Mouse (Mus musculus) forebrain, embryonic 11.5 days (tissue): ENCODE measurements around the gene Zfp639. TPM values are rescaled to one million over a fixed set of nuclear protein-coding genes. Genes with fewer than 3 reads are reported as not detected.
A peak's percentile ranks its signal among the peaks of the same experiment; 100 is the strongest.

Experiments used
- ATAC-seq: fragments of 200-750 bp; cut with Nextera tagmentation; replicated peaks from 2 replicates; pipeline ENCODE4 v1.8.0; 2017; ENCODE audit warnings: moderate TSS enrichment; ENCODE audit not compliant: low FRiP score
- DNase-seq: peaks from one replicate; pipeline ENCODE4 v3.0.0-alpha.2; 2017; ENCODE audit warnings: low spot score
- H3K27ac ChIP-seq: fragments of 300-500 bp; sonication (generic); 2 replicates; pipeline ENCODE4 v1.5.1; 2014; ENCODE audit warnings: low read depth, low read length
- H3K27me3 ChIP-seq: fragments of 300-500 bp; sonication (generic); 2 replicates; pipeline ENCODE4 v1.6.1; 2014; ENCODE audit warnings: mild to moderate bottlenecking, low read length, mixed read lengths; ENCODE audit not compliant: control insufficient read depth, insufficient read depth
- H3K36me3 ChIP-seq: fragments of 300-500 bp; sonication (generic); 2 replicates; pipeline ENCODE4 v1.6.1; 2014; ENCODE audit warnings: mild to moderate bottlenecking, low read length, moderate library complexity, mixed read lengths; ENCODE audit not compliant: control insufficient read depth, insufficient read depth
- H3K4me1 ChIP-seq: fragments of 300-500 bp; sonication (generic); replicated peaks from 2 replicates; pipeline ENCODE4 v1.6.1; 2014; ENCODE audit warnings: low read length, mixed read lengths; ENCODE audit not compliant: control insufficient read depth, insufficient read depth
- H3K4me2 ChIP-seq: fragments of 300-500 bp; sonication (generic); 2 replicates; pipeline ENCODE4 v1.6.1; 2014; ENCODE audit warnings: low read depth, mild to moderate bottlenecking, low read length, moderate library complexity, mixed read lengths; ENCODE audit not compliant: severe bottlenecking
- H3K4me3 ChIP-seq: fragments of 300-500 bp; sonication (generic); 2 replicates; pipeline ENCODE4 v1.5.1; 2014; ENCODE audit warnings: low read depth, low read length
- H3K9ac ChIP-seq: fragments of 300-500 bp; sonication (generic); 2 replicates; pipeline ENCODE4 v1.6.1; 2014; ENCODE audit warnings: low read length
- H3K9me3 ChIP-seq: fragments of 300-500 bp; sonication (generic); 2 replicates; pipeline ENCODE4 v1.6.1; 2016; ENCODE audit warnings: low read length, mixed read lengths; ENCODE audit not compliant: control insufficient read depth
- WGBS: fragments of 180-500 bp; shearing (Covaris S2); extraction: QIAGEN DNeasy Blood & Tissue Kit; methylation state at CpG from one replicate; pipeline ENCODE4 v1.1.7; 2014; 5-methylcytosine and 5-hydroxymethylcytosine counted together
- polyA plus RNA-seq: library from polyadenylated mRNA; unstranded; fragments of >200 nt; fragmentation: Nextera tagmentation; extraction: Ambion mirVana; gene quantifications from 2 replicates; pipeline ENCODE4 v1.2.1, GENCODE M21; 2014

Zfp639 gene
- polyA plus RNA-seq, 1 experiment from 2014 or later = 56.9 TPM

- Histone ChIP-seq H3K27me3 (no peaks in the 10 kb centered on the region), H3K9me3 (no peaks in the 10 kb centered on the region), H3K4me3 (no peak overlapping the region), H3K27ac (no peak overlapping the region), H3K4me1 (no peaks in the 10 kb centered on the region; the same call in 1 of the 2 replicates), H3K36me3 (no peaks in the 10 kb centered on the region), H3K9ac (no peak overlapping the region), H3K4me2 (no peak overlapping the region)
- no peak for DNase-seq
- no peak for ATAC-seq
- WGBS = 36% methylated on average over 8 of the region's 8 CpGs
Observed at GRCm38 (mm10) chr3:32495856-32496710, 14.0 kb upstream of the Zfp639 start.

GRCm38 (mm10) chr3:32496711-32497070, 13.4 kb upstream of the Zfp639 start:
- Histone ChIP-seq H3K4me2 (no peak overlapping the region), H3K4me3 (no peak overlapping the region), H3K4me1 (no peaks in the 10 kb centered on the region; the same call in 1 of the 2 replicates), H3K27me3 (no peaks in the 10 kb centered on the region), H3K9ac (no peak overlapping the region), H3K27ac (no peak overlapping the region), H3K36me3 (no peaks in the 10 kb centered on the region), H3K9me3 (no peaks in the 10 kb centered on the region)
- ATAC-seq (no peak), DNase-seq (no peak)
- 93% methylated on average over 1 of the region's 1 CpGs for WGBS

- Histone ChIP-seq H3K9ac (no peak overlapping the region), H3K27me3 (no peaks in the 10 kb centered on the region), H3K4me1 (no peaks in the 10 kb centered on the region; the same call in 1 of the 2 replicates), H3K4me2 (no peak overlapping the region), H3K9me3 (no peaks in the 10 kb centered on the region), H3K27ac (no peak overlapping the region), H3K4me3 (no peak overlapping the region), H3K36me3 (no peaks in the 10 kb centered on the region)
- DNase-seq (no peak), ATAC-seq (no peak)
- WGBS = 90% methylated on average over 2 of the region's 2 CpGs
Observed at GRCm38 (mm10) chr3:32500346-32500745, 9.7 kb upstream of the Zfp639 start.

GRCm38 (mm10) chr3:32505841-32506240, 4.2 kb upstream of the Zfp639 start:
- H3K27ac ChIP-seq = no peak overlapping the region
- H3K4me2 ChIP-seq = no peak overlapping the region
- DNase-seq (no peak), ATAC-seq (no peak)
- no peak overlapping the region for H3K9ac ChIP-seq
- H3K9me3 ChIP-seq = no peaks in the 10 kb centered on the region
- H3K4me3 ChIP-seq = no peak overlapping the region
- no peaks in the 10 kb centered on the region for H3K36me3 ChIP-seq
- H3K4me1 ChIP-seq = no peaks in the 10 kb centered on the region; the same call in 1 of the 2 replicates
- WGBS = 69% methylated on average over 3 of the region's 3 CpGs
- H3K27me3 ChIP-seq = no peaks in the 10 kb centered on the region

GRCm38 (mm10) chr3:32506366-32507225, 3.5 kb upstream of the Zfp639 start:
- 62% methylated on average over 11 of the region's 11 CpGs for WGBS

GRCm38 (mm10) chr3:32508666-32509324, 1.3 kb upstream of the Zfp639 start:
- H3K9me3 ChIP-seq = no peaks in the 10 kb centered on the region
- 1% methylated on average over 17 of the region's 17 CpGs for whole genome bisulfite sequencing
- no peaks in the 10 kb centered on the region for H3K27me3 ChIP-seq
- ATAC-seq = peak; percentile 29
- H3K36me3 ChIP-seq = no peaks in the 10 kb centered on the region
- H3K4me2 ChIP-seq = peak overlapping the region; percentile 42
- no peak overlapping the region for H3K27ac ChIP-seq
- peak; percentile 77 for DNase-seq
- H3K4me1 ChIP-seq = no peaks in the 10 kb centered on the region; the same call in 1 of the 2 replicates
- no peak overlapping the region for H3K9ac ChIP-seq
- H3K4me3 ChIP-seq = peak overlapping the region; percentile 2; the same call in 1 of the 2 replicates

More at GRCm38 (mm10) chr3:32506366-32507225, 3.5 kb upstream of the Zfp639 start:
- no peak overlapping the region for H3K27ac ChIP-seq
- no peak overlapping the region for H3K4me2 ChIP-seq
- H3K27me3 ChIP-seq = no peaks in the 10 kb centered on the region
- no peaks in the 10 kb centered on the region for H3K9me3 ChIP-seq
- ATAC-seq (no peak), DNase-seq (no peak)
- no peaks in the 10 kb centered on the region for H3K36me3 ChIP-seq
- H3K4me1 ChIP-seq = no peaks in the 10 kb centered on the region; the same call in 1 of the 2 replicates
- no peak overlapping the region for H3K4me3 ChIP-seq
- H3K9ac ChIP-seq = no peak overlapping the region

GRCm38 (mm10) chr3:32510375-32511190, 524 bp downstream of the Zfp639 start:
- H3K27me3 ChIP-seq = no peaks in the 10 kb centered on the region
- H3K4me1 ChIP-seq = no peaks in the 10 kb centered on the region; the same call in 1 of the 2 replicates
- DNase-seq = peak; percentile 99
- H3K4me2 ChIP-seq = peak overlapping the region; percentile 64
- H3K27ac ChIP-seq = peak overlapping the region; percentile 65; the same call in 1 of the 2 replicates
- H3K4me3 ChIP-seq = peak overlapping the region; percentile 86
- peak overlapping the region; percentile 87 for H3K9ac ChIP-seq
- ATAC-seq = peak; percentile 93
- WGBS = under 1% methylated on average over 62 of the region's 69 CpGs
- no peaks in the 10 kb centered on the region for H3K9me3 ChIP-seq
- H3K36me3 ChIP-seq = no peaks in the 10 kb centered on the region; the same call in 1 of the 2 replicates
